Mouse (Mus musculus) heart, postnatal 0 days (tissue): Measurements from ENCODE around the gene Gm17606. TPM values are rescaled to one million over a fixed set of nuclear protein-coding genes. Genes with fewer than 3 reads are reported as not detected.

ENCODE experiments used
- ATAC-seq: fragments of 200-750 bp; cut with Nextera tagmentation; 2 replicates; pipeline ENCODE4 v1.8.0; 2017; ENCODE audit warnings: low read depth, moderate number of reproducible peaks, moderate library complexity; ENCODE audit not compliant: insufficient read depth
- DNase-seq: peaks from one replicate; pipeline ENCODE4 v3.0.0-alpha.2; 2016; ENCODE audit warnings: low spot score
- H3K27ac ChIP-seq: fragments of 300-500 bp; sonication (generic); 2 replicates; pipeline ENCODE4 v1.5.1; 2014; ENCODE audit warnings: low read depth, mild to moderate bottlenecking
- H3K27me3 ChIP-seq: fragments of 300-500 bp; sonication (generic); 2 replicates; pipeline ENCODE4 v1.6.1; 2014; ENCODE audit warnings: low read length, mixed read lengths; ENCODE audit not compliant: control insufficient read depth, insufficient read depth
- H3K36me3 ChIP-seq: fragments of 300-500 bp; sonication (generic); replicated peaks from 2 replicates; pipeline ENCODE4 v1.6.1; 2014; ENCODE audit warnings: low read length, mixed read lengths; ENCODE audit not compliant: control insufficient read depth, insufficient read depth
- H3K4me1 ChIP-seq: fragments of 300-500 bp; sonication (generic); 2 replicates; pipeline ENCODE4 v1.6.1; 2014; ENCODE audit warnings: antibody characterized with exemption; ENCODE audit not compliant: control insufficient read depth, insufficient read depth
- H3K4me2 ChIP-seq: fragments of 300-500 bp; sonication (generic); 2 replicates; pipeline ENCODE4 v1.6.1; 2014; ENCODE audit warnings: low read depth, mild to moderate bottlenecking, low read length, moderate library complexity
- H3K4me3 ChIP-seq: fragments of 300-500 bp; sonication (generic); 2 replicates; pipeline ENCODE4 v1.5.1; 2014; ENCODE audit warnings: low read depth, low read length
- H3K9ac ChIP-seq: fragments of 300-500 bp; sonication (generic); replicated peaks from 2 replicates; pipeline ENCODE4 v1.6.1; 2014; ENCODE audit warnings: low read depth, low read length, mixed read lengths
- H3K9me3 ChIP-seq: fragments of 300-500 bp; sonication (generic); replicated peaks from 2 replicates; pipeline ENCODE4 v1.6.1; 2016; ENCODE audit warnings: low read length; ENCODE audit not compliant: control insufficient read depth
- CTCF ChIP-seq: IDR thresholded peaks from 2 replicates; pipeline ENCODE4 v1.5.1; 2016; ENCODE audit warnings: antibody characterized with exemption, control low read depth, low read depth
- EP300 ChIP-seq: IDR thresholded peaks from 2 replicates; pipeline ENCODE4 v1.6.1; 2016; ENCODE audit warnings: antibody characterized with exemption, low read depth
- WGBS: fragments of 180-500 bp; shearing (Covaris S2); extraction: QIAGEN DNeasy Blood & Tissue Kit; methylation state at CpG from one replicate; pipeline ENCODE4 v1.1.7; 2014; 5-methylcytosine and 5-hydroxymethylcytosine counted together
- microRNA counts: library from miRNA; unstranded; fragments of <30 nt; microRNA quantifications from one replicate; lab custom pipeline; 2015
- microRNA-seq: library from miRNA; unstranded; fragments of <30 nt; microRNA quantifications from one replicate; pipeline ENCODE4, GENCODE M21; 2016
- polyA plus RNA-seq: library from polyadenylated mRNA; unstranded; fragments of >200 nt; fragmentation: Nextera tagmentation; extraction: Ambion mirVana; gene quantifications from 2 replicates; pipeline ENCODE4 v1.2.1, GENCODE M21; 2015
- total RNA-seq: library from RNA; depleted of rRNA; stranded (reverse); fragments of >200 nt; gene quantifications from 2 replicates; pipeline ENCODE4 v1.2.3, GENCODE M21; 2014; ENCODE audit warnings: low replicate concordance; rRNA removed

Gm17606 gene
- total and polyA plus RNA-seq, 2 experiments from 2014 or later, result not detected

GRCm38 (mm10) chr14:54687251-54687650 is 46.5 kb downstream of the Gm17606 start:
- Histone ChIP-seq H3K36me3 (peaks cover 35% of the 10 kb centered on the region), H3K4me2 (peak overlapping the region; percentile 64), H3K9me3 (no peaks in the 10 kb centered on the region), H3K27me3 (no peaks in the 10 kb centered on the region), H3K4me1 (peaks cover 11% of the 10 kb centered on the region), H3K4me3 (peak overlapping the region; percentile 87), H3K9ac (peak overlapping the region; percentile 77), H3K27ac (peak overlapping the region; percentile 97)
- 0 out of 2 replicates have a peak, but pooled peaks have one; percentile 3 for TF ChIP-seq EP300
- no peak for TF ChIP-seq CTCF
- ATAC-seq, result no peak
- peak; percentile 51 for DNase-seq
- WGBS, result 5% methylated on average over 8 of the region's 8 CpGs

- Histone ChIP-seq H3K4me1 (0 out of 2 replicates have a peak, but pooled peaks cover 2% of the 10 kb centered on the region), H3K4me2 (no peak overlapping the region), H3K36me3 (peaks cover 21% of the 10 kb centered on the region), H3K9me3 (no peaks in the 10 kb centered on the region), H3K27me3 (no peaks in the 10 kb centered on the region), H3K27ac (no peak overlapping the region), H3K4me3 (no peak overlapping the region), H3K9ac (no peak overlapping the region)
- no peak for ATAC-seq
- no peak for TF ChIP-seq EP300
- TF ChIP-seq CTCF, result no peak
- no peak for DNase-seq
- 50% methylated on average over 6 of the region's 6 CpGs for WGBS
Measured at GRCm38 (mm10) chr14:54695042-54695441, 54.3 kb downstream of the Gm17606 start.

- ATAC-seq, result no peak
- TF ChIP-seq CTCF (no peak), EP300 (no peak)
- 80% methylated on average over 4 of the region's 4 CpGs for WGBS
Measured at GRCm38 (mm10) chr14:54696752-54697151, 56.0 kb downstream of the Gm17606 start.

More at GRCm38 (mm10) chr14:54696752-54697151, 56.0 kb downstream of the Gm17606 start:
- Histone ChIP-seq H3K4me2 (no peak overlapping the region), H3K9ac (no peak overlapping the region), H3K4me1 (0 out of 2 replicates have a peak, but pooled peaks cover 8% of the 10 kb centered on the region), H3K27me3 (no peaks in the 10 kb centered on the region), H3K9me3 (no peaks in the 10 kb centered on the region), H3K36me3 (peaks cover 10% of the 10 kb centered on the region; the same call in 1 of the 2 replicates), H3K4me3 (no peak overlapping the region), H3K27ac (no peak overlapping the region)
- no peak for DNase-seq

MicroRNA genes within 50 kb of the gene (microRNA counts, 519-probe panel; counts per million panel counts)
- microRNA mmu-miR-686 (lab: Ali Mortazavi, UCI), result not detected

Small RNAs within 50 kb of the gene (microRNA-seq; reads per million reads assigned to microRNA genes)
- gene Mir686, result not detected
- gene Mir6948, result not detected

Other genes with a start within 250 kb of the Gm17606 start
- 11.3 and 16.6 TPM in 2 replicates for gene Slc7a7, start 223.2 kb upstream of the Gm17606 start, total RNA-seq
- gene Slc7a7, start 223.2 kb upstream of the Gm17606 start, polyA plus RNA-seq, result 6.7 and 8.9 TPM in 2 replicates
- gene Mrpl52, start 214.0 kb upstream of the Gm17606 start, total RNA-seq, result 132 and 145 TPM in 2 replicates
- gene Mrpl52, start 214.0 kb upstream of the Gm17606 start, polyA plus RNA-seq, result 335 and 371 TPM in 2 replicates
- gene Mmp14, start 209.3 kb upstream of the Gm17606 start, total RNA-seq, result 59.9 and 73.2 TPM in 2 replicates
- 59.7 and 60.9 TPM in 2 replicates for gene Mmp14, start 209.3 kb upstream of the Gm17606 start, polyA plus RNA-seq
- gene Lrp10, start 176.8 kb upstream of the Gm17606 start, total RNA-seq, result 81.5 and 110 TPM in 2 replicates
- gene Lrp10, start 176.8 kb upstream of the Gm17606 start, polyA plus RNA-seq, result 47.8 and 54.4 TPM in 2 replicates
- gene Rem2, start 164.9 kb upstream of the Gm17606 start, total RNA-seq, result 0.77 TPM in 1 of 2 replicates, not detected in the other
- gene Rem2, start 164.9 kb upstream of the Gm17606 start, polyA plus RNA-seq, result 0.15 and 0.27 TPM in 2 replicates
- gene Prmt5, start 123.4 kb upstream of the Gm17606 start, total RNA-seq, result 35.0 and 42.0 TPM in 2 replicates
- gene Prmt5, start 123.4 kb upstream of the Gm17606 start, polyA plus RNA-seq, result 30.6 and 31.6 TPM in 2 replicates
- 84.6 and 109 TPM in 2 replicates for gene Haus4, start 86.3 kb upstream of the Gm17606 start, total RNA-seq
- 26.3 and 27.0 TPM in 2 replicates for gene Haus4, start 86.3 kb upstream of the Gm17606 start, polyA plus RNA-seq
- gene Ajuba, start 63.4 kb upstream of the Gm17606 start, total RNA-seq, result 24.8 and 32.5 TPM in 2 replicates
- 9.9 and 11.3 TPM in 2 replicates for gene Ajuba, start 63.4 kb upstream of the Gm17606 start, polyA plus RNA-seq
- gene 4931414P19Rik, start 35.0 kb upstream of the Gm17606 start, total RNA-seq, result 5.3 and 12.4 TPM in 2 replicates
- gene 4931414P19Rik, start 35.0 kb upstream of the Gm17606 start, polyA plus RNA-seq, result 3.3 and 4.0 TPM in 2 replicates
- gene Psmb5, start 22.9 kb upstream of the Gm17606 start, total RNA-seq, result 207 TPM in 2 replicates
- gene Psmb5, start 22.9 kb upstream of the Gm17606 start, polyA plus RNA-seq, result 342 and 350 TPM in 2 replicates
- gene Psmb11, start 19.5 kb upstream of the Gm17606 start, total RNA-seq, result not detected in 2 replicates
- gene Psmb11, start 19.5 kb upstream of the Gm17606 start, polyA plus RNA-seq, result not detected in 2 replicates
- gene Cdh24, start 412 bp downstream of the Gm17606 start, total RNA-seq, result 6.2 and 7.0 TPM in 2 replicates
- 0.41 and 0.47 TPM in 2 replicates for gene Cdh24, start 412 bp downstream of the Gm17606 start, polyA plus RNA-seq
- 15.4 and 27.8 TPM in 2 replicates for gene 1700123O20Rik, start 45.3 kb downstream of the Gm17606 start, total RNA-seq
- 39.1 and 40.8 TPM in 2 replicates for gene 1700123O20Rik, start 45.3 kb downstream of the Gm17606 start, polyA plus RNA-seq
- 54.8 and 69.7 TPM in 2 replicates for gene Acin1, start 46.0 kb downstream of the Gm17606 start, total RNA-seq
- gene Acin1, start 46.0 kb downstream of the Gm17606 start, polyA plus RNA-seq, result 56.0 and 57.5 TPM in 2 replicates
- gene Gm29776, start 57.9 kb downstream of the Gm17606 start, total RNA-seq, result not detected in 2 replicates
- 0.10 and 0.11 TPM in 2 replicates for gene Gm29776, start 57.9 kb downstream of the Gm17606 start, polyA plus RNA-seq
- gene Cebpe, start 71.2 kb downstream of the Gm17606 start, total RNA-seq, result not detected in 2 replicates
- not detected in 2 replicates for gene Cebpe, start 71.2 kb downstream of the Gm17606 start, polyA plus RNA-seq
- 3.1 and 3.2 TPM in 2 replicates for gene Slc7a8, start 141.0 kb downstream of the Gm17606 start, total RNA-seq
- 1.2 and 1.3 TPM in 2 replicates for gene Slc7a8, start 141.0 kb downstream of the Gm17606 start, polyA plus RNA-seq
- not detected in 2 replicates for gene Rnf212b, start 173.2 kb downstream of the Gm17606 start, total RNA-seq
- gene Rnf212b, start 173.2 kb downstream of the Gm17606 start, polyA plus RNA-seq, result 0.15 TPM in 1 of 2 replicates, not detected in the other
- gene Homez, start 230.0 kb downstream of the Gm17606 start, total RNA-seq, result 4.5 and 5.1 TPM in 2 replicates
- gene Homez, start 230.0 kb downstream of the Gm17606 start, polyA plus RNA-seq, result 4.3 and 5.4 TPM in 2 replicates
- 0.08 and 1.3 TPM in 2 replicates for gene Ppp1r3e, start 236.6 kb downstream of the Gm17606 start, total RNA-seq
- 0.79 and 1.3 TPM in 2 replicates for gene Ppp1r3e, start 236.6 kb downstream of the Gm17606 start, polyA plus RNA-seq
- 20.6 and 31.1 TPM in 2 replicates for gene Bcl2l2, start 242.4 kb downstream of the Gm17606 start, total RNA-seq
- 2.9 and 3.3 TPM in 2 replicates for gene Bcl2l2, start 242.4 kb downstream of the Gm17606 start, polyA plus RNA-seq
- not detected in 2 replicates for gene Gm20521, start 242.5 kb downstream of the Gm17606 start, total RNA-seq
- 0.18 TPM in 1 of 2 replicates, not detected in the other for gene Gm20521, start 242.5 kb downstream of the Gm17606 start, polyA plus RNA-seq